Mouse (Mus musculus): ENCODE results near the gene Wdr24.

The Wdr24 gene

DNA sequence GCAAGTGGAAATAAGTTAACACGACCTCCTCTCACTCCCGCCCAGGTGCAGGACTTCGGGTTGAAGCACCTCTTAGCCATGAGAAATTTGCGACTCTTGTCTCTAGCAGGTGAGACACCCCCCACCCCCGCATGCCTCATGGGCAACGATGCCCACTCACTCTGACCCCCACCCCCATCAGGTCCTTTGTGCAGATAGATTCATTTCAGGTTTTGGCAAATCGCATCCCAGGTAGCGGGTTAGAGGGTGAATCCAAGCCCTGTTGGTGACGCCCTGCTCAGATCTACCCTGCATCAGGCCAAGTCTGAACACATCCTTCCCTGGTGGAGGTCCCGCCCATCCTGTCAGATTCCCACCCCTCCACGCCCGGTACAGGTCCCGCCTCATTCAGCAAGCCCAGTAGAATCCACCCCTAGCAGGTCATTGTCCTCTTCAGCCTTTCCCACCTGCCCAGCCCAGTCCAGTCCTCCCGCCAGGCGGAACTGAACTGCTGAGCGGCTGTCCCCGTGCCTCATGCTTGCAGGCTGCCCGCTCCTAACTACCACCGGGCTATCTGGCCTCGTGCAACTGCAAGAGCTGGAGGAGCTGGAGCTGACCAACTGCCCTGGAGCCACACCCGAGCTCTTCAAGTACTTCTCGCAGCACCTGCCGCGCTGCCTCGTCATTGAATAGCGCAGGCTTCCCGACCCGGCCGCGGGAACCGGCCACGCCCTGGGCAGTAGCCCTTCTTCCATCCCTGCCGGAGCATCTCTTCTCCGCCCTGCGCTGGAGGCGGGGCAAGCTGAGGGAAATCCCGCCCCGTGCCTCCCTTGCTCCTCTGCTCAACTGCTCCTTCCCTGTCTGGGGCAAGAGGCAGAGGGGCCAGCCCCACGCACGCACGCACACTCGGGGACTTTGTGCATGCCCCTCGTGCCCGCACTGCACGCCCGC, 4.3 kb upstream of the Wdr24 start:
- POLR2A ChIA-PET: interaction anchor here in 3 of 4 experiments (0.5 to 10.0 kb wide), 19 partner anchors 9 to 546 kb away, joined by 3 to 92 read pairs (median 3); partner anchors contain the start of genes Jmjd8 (in 3 of the 3), Stub1 (in 3 of the 3), Fbxl16 (in 2 of the 3) and Chtf18 (in 1 of the 3)
- CTCF ChIA-PET: interaction anchor here in 2 of 4 experiments (0.6 to 1.1 kb wide), 6 partner anchors 14 to 304 kb away, joined by 3 to 4 read pairs (median 4); partner anchors contain the start of genes Mcrip2 (in 1 of the 2), Mrpl28 (in 1 of the 2) and Stub1 (in 1 of the 2)

DNA sequence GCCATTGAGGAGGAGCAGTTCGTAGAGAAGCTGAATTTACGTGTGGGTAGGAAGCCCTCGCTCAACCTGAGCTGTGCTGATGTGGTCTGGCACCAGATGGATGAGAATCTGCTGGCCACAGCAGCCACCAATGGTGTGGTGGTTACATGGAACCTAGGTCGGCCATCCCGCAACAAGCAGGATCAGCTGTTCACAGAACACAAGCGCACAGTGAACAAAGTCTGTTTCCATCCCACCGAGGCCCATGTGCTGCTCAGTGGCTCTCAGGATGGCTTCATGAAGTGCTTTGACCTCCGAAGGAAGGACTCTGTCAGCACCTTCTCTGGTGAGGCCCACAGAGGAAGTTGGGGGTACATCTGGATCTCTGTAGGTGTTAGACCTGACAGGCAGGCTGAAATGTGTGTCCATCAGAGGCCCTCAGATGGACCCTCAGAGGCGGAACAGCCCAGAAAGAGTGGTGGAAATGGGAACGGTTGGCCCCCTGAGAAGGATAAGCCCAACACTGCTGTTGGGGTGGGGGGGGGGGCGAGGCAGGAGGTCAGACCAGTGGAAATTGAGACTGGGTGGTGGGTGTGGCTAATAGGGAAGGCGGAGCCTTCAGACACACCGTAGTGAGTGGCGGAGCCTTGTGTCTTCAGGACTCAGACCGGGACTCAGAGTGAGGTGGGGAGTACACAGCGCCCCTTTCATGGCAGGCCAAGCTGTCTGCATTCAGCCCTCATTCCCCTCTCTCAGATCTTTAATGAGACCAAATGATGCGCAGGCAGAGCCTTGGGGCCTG, 1.1 kb downstream of the Wdr24 start:
- CTCF ChIA-PET: interaction anchor here in 1 of 4 experiments (1.0 to 1.5 kb wide), 2 partner anchors 8 to 12 kb away, joined by 3 to 4 read pairs; partner anchors contain the start of gene Stub1

DNA sequence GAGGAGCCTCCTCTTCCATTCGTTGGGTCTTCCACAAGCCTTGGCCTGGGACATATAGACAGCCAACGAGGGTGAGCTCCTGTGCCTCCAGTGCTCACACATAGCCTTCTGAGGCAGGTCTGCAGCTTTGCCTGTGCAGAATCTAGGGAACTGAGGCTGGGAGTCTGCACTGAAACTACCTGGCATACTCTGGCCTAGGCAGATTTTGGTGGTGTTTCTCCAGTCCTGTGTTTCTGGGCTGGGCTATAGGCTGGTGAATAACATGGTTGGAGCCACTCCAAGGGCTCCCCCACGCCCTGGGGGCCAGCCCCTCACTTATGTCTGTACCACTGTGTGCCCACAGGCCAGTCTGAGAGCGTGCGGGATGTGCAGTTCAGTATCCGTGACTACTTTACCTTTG, 1.9 kb downstream of the Wdr24 start:
- ChIA-PET CTCF (no interaction called here), POLR2A (interaction anchor here in 3 of 4 experiments (0.7 to 4.4 kb wide), 7 partner anchors 8 to 399 kb away, joined by 3 to 60 read pairs (median 4); partner anchors contain the start of genes Stub1 (in 2 of the 3), Haghl (in 1 of the 3) and Rhbdl1 (in 1 of the 3))

More for the DNA sequence above, 1.1 kb downstream of the Wdr24 start:
- POLR2A ChIA-PET: interaction anchor here (0.7 to 4.4 kb wide), 12 partner anchors 8 to 399 kb away, joined by 3 to 60 read pairs (median 4); partner anchors contain the start of genes Rhbdl1 (in 2 of the 4), Stub1 (in 2 of the 4) and Mcrip2 (in 1 of the 4)

DNA sequence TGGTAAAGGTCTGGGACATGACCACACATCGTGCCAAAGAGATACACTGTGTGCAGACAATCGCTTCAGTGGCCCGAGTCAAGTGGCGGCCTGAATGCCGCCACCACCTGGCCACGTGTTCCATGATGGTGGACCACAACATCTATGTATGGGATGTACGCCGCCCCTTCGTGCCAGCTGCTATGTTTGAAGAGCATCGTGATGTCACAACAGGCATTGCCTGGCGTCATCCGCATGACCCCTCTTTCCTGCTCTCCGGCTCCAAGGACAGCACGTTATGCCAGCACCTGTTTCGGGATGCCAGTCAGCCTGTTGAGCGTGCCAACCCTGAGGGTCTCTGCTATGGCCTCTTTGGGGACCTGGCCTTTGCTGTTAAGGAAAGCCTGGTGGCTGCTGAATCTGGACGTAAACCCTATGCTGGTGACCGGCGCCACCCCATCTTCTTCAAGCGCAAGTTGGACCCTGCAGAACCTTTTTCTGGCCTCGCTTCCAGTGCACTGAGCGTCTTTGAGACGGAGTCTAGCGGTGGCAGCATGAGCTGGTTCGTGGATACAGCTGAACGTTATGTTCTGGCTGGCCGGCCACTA, 2.6 kb downstream of the Wdr24 start:
- ChIA-PET CTCF (no interaction called here), POLR2A (interaction anchor here in 2 of 4 experiments (0.9 to 4.4 kb wide), 8 partner anchors 7 to 286 kb away, joined by 3 to 44 read pairs (median 4); partner anchors contain the start of genes Haghl (in 1 of the 2), Rhbdl1 (in 1 of the 2) and Stub1 (in 1 of the 2))

DNA sequence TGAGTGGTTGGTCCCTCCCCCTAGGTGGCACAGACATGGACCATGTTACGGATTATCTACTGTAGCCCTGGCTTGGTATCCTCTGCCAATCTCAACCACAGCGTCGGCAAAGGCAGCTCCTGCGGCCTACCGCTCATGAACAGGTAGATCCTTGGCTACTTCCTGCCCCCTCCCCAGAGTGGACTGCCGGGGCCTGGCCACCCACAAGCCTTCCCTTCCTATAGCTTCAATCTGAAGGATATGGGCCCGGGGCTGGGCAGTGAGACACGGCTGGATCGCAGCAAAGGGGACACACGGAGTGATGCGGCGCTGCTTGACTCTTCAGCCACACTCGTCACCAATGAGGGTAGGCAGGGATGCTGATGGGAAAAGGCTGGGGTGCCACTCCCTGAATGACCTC, 3.6 kb downstream of the Wdr24 start:
- ChIA-PET CTCF (no interaction called here), POLR2A (interaction anchor here in 2 of 4 experiments (0.6 to 9.2 kb wide), 10 partner anchors 9 to 562 kb away, joined by 3 to 92 read pairs (median 3); partner anchors contain the start of genes Capn15 (in 1 of the 2), Rhbdl1 (in 1 of the 2) and Wfikkn1 (in 1 of the 2))

DNA sequence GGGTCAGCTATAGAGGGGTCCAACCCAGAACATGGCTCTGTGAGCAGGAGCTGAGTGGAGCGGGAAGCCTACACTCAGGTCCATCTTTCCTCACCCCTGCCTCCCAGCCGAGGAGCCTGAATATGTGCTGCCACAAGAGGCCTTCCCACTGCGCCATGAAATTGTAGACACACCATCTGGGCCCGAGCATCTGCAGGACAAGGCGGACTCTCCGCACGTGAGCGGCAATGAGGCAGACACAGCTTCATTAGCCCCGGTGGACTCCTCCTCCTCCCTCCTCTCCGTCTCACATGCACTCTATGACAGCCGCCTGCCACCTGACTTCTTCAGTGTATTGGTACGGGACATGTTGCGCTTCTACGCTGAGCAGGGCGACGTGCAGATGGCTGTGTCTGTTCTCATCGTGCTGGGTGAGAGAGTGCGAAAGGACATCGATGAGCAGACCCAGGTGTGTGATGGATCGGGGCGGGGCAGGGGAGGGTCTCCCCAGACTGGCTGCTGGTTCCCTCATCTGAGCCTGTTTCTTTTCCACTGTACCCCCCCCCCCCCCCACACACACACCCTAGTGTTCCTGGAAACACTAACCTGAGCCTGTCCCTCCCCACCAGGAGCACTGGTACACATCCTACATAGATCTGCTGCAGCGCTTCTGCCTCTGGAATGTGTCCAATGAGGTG, 4.3 kb downstream of the Wdr24 start:
- ChIA-PET CTCF (interaction anchor here in 2 of 4 experiments (0.6 kb wide), 3 partner anchors 28 to 296 kb away, joined by 3 to 6 read pairs (median 3); partner anchors contain the start of gene Mrpl28 (in 1 of the 2)), POLR2A (interaction anchor here (0.6 to 9.2 kb wide), 28 partner anchors 8 to 1411 kb away, joined by 3 to 114 read pairs (median 4); partner anchors contain the start of genes Rhbdl1 (in 3 of the 4), Rpusd1 (in 2 of the 4), Capn15 (in 1 of the 4) and Chtf18 (in 1 of the 4))

DNA sequence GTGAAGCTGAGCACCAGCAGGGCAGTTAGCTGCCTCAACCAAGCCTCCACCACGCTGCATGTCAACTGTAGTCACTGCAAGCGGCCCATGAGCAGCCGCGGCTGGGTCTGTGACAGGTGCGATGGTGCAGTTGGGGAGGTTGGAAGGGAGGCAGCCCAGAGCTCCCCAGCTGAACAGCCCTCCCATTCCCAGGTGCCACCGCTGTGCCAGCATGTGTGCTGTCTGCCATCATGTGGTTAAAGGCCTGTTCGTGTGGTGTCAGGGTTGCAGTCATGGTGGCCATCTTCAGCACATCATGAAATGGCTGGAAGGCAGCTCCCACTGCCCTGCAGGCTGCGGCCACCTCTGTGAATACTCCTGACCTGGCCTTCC, 4.8 kb downstream of the Wdr24 start:
- ChIA-PET POLR2A (interaction anchor here (0.6 to 9.2 kb wide), 34 partner anchors 9 to 1412 kb away, joined by 3 to 114 read pairs (median 5); partner anchors contain the start of genes Rhbdl1 (in 3 of the 4), Gng13 (in 2 of the 4), Haghl (in 2 of the 4) and Rhot2 (in 2 of the 4)), CTCF (interaction anchor here in 3 of 4 experiments (0.6 to 1.5 kb wide), 7 partner anchors 16 to 295 kb away, joined by 3 to 6 read pairs (median 3); partner anchors contain the start of genes Chtf18 (in 1 of the 3), Mrpl28 (in 1 of the 3), Narfl (in 1 of the 3) and Rhot2 (in 1 of the 3))

DNA sequence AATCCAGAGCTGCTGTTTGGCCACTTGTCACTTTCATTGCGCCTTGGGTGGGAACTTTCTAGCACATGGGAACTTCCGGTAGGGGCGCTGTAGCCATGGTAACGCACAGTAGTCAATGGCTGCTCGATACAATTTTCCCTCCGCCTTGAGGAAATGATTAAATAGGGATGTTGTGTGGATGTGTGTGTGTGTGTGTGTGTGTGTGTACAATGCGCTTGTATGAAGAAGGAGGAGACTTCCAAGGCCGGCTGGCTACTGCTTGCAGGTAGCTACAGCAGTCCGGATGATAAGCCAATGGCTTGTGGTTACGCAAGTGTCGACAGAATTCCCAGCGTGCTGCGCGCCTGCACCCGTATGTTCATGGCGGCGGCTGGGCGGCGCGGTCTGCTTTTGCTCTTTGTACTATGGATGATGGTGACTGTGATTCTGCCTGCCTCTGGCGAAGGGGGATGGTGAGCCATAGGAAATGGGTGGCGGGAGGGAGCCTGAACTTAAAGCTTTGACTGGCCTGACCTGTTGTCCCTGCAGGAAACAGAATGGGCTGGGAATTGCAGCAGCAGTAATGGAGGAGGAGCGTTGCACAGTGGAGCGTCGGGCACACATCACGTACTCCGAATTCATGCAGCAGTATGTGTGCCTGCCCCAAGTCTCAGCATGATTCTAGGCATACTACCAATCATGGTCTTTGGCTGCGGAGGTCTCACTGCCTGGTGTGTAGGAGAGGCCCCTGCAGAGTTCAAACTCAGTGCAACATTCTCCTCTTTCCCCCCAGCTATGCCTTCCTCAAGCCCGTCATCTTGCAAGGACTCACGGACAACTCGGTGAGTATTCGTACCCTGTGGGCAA, 5.5 kb downstream of the Wdr24 start, which contains the start of gene Jmjd8:
Gene Jmjd8 (plus strand): TSS at position 156 of the 846 bp plus-strand sequence.
- ChIA-PET CTCF (interaction anchor here in 3 of 4 experiments (0.6 to 1.5 kb wide), 6 partner anchors 16 to 272 kb away, joined by 3 to 6 read pairs (median 4); partner anchors contain the start of genes Chtf18 (in 1 of the 3), Narfl (in 1 of the 3), Rhot2 (in 1 of the 3) and Rpusd1 (in 1 of the 3)), POLR2A (interaction anchor here (0.6 to 9.2 kb wide), 42 partner anchors 8 to 1412 kb away, joined by 3 to 114 read pairs (median 5); partner anchors contain the start of genes Rhbdl1 (in 3 of the 4), Rpusd1 (in 3 of the 4), Chtf18 (in 2 of the 4) and Gm20683 (in 2 of the 4))

DNA sequence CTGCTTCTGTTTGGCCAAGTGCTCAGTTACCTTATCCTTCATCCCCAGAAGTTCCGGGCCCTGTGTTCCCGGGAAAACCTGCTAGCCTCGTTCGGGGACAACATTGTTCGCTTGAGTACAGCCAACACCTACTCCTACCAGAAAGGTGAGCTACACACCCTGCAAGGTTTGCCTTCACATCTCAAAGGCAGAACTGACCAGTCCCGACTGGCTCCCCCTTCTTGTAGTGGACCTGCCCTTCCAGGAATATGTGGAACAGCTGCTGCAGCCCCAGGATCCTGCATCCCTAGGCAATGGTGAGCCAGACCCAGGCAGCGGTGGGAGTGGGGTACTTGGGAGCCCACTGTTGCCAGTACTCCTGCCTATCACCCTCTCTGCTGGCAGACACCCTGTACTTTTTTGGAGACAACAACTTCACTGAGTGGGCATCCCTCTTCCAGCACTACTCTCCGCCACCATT, 6.2 kb downstream of the Wdr24 start:
- CTCF ChIA-PET: interaction anchor here in 1 of 4 experiments (1.5 kb wide), 1 partner anchor 15 kb away, joined by 4 read pairs; the partner anchor contains the start of gene Rhot2
- POLR2A ChIA-PET: interaction anchor here in 3 of 4 experiments (0.6 to 9.2 kb wide), 21 partner anchors 7 to 730 kb away, joined by 3 to 114 read pairs (median 5); partner anchors contain the start of genes Gm20683 (in 2 of the 3), Haghl (in 2 of the 3), Rhot2 (in 2 of the 3) and Capn15 (in 1 of the 3)

DNA sequence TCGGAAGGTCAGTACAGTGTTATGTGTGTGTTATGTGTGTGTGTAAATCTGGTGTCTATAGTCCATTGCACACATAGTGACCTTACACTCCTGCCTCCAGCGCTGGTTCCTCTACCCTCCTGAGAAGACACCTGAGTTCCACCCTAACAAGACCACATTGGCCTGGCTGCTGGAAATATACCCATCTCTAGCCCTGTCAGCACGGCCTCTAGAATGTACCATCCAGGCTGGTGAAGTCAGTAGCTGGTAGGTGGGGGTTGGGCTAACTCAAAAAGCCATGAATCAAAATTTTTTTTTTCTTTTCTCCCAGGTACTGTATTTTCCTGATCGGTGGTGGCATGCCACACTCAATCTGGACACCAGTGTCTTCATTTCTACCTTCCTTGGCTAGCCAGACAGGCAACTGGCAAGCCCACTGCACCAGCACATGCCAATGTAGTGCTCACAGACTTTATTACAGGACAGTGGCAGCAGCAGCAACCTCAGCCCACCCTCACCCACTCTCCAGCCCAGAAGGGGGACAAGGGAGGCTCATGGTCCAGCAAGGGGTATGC, 6.8 kb downstream of the Wdr24 start:
- ChIA-PET CTCF (interaction anchor here in 1 of 4 experiments (1.2 kb wide), 1 partner anchor 179 kb away, joined by 4 read pairs; no protein-coding TSS in a partner anchor), POLR2A (interaction anchor here in 3 of 4 experiments (0.6 to 9.2 kb wide), 15 partner anchors 11 to 103 kb away, joined by 3 to 114 read pairs (median 7); partner anchors contain the start of genes Gm20683 (in 2 of the 3), Rhot2 (in 2 of the 3), Chtf18 (in 1 of the 3) and Haghl (in 1 of the 3))

DNA sequence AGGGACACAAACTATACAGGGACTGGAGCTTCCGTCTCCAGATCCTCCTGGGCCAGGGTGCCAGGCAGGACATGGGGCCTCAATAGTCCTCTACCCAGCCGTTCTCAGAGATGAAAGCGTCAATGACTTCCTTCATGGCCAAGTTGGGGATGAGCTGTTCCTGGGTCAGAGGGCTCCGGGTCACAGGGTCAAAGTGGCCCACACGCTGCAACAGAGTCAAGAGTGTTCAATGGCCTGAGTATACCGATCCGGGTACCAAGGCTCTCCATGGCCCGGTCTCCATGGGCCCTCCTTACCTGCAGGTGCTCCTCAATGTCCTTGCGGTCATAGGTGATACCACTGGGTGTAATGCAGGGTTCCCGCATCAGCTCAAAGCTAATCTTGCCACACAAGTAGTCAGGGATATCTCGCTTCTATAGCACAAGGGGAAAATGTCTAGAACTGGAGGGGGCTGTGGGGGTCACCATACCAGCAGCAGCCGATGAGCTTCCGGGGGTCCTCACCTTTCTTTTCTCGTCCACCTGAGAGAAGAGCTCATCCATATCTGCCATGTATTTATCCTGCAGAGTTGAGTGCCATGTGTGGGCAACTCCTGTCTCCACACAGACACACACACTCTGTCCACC, 7.5 kb downstream of the Wdr24 start:
- POLR2A ChIA-PET: interaction anchor here (0.5 to 9.2 kb wide), 15 partner anchors 7 to 1108 kb away, joined by 3 to 114 read pairs (median 22); partner anchors contain the start of genes Gm20683 (in 3 of the 4), Rhot2 (in 2 of the 4), AC134908.4 (in 1 of the 4) and Chtf18 (in 1 of the 4)
- CTCF ChIA-PET: interaction anchor here in 1 of 4 experiments (1.2 kb wide), 1 partner anchor 179 kb away, joined by 4 read pairs; no protein-coding TSS in a partner anchor

DNA sequence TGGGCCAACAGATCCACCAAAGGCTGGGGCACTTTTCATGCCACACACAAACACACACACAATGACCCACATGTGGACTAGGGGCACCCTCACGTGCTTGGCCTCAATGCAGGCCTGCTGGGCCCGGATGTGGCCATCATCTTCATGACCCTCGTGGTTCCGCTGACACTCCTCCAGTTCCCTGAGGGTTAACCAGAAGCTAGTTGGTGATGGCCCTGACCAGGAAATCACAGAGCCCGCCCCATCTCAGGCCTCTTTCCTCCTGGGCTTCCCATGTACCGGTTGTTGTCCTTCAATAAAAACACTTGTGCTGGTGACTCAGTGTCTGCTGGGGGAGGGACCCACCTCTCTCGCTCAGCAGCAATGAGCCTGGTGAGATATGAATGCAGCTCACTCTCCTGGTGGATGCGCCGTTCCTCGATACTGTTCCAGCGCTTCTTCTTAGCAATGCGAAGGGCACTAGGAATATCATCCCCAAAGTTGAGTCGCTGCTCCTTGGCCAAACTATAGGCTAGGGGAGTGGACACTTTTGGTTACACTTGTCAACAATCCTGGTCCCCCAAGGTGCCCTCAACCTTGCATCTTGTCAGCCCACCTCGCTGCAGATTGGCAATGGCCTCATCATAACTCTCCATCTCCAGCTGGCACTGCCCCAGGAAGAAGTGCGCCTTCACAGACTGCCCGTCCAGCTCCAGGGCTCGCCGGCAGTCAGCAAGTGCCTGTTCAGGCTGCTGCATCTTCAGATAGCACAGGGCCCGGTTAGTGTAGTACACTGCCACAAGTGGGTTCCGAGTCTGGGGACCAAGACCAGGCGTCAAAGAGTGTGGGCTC, 8.2 kb downstream of the Wdr24 start:
- ChIA-PET CTCF (interaction anchor here (0.6 to 2.1 kb wide), 10 partner anchors 8 to 437 kb away, joined by 3 to 11 read pairs (median 5); partner anchors contain the start of genes Chtf18 (in 1 of the 4), Narfl (in 1 of the 4), Rpusd1 (in 1 of the 4) and Wdr24 (in 1 of the 4)), POLR2A (interaction anchor here (0.5 to 9.2 kb wide), 55 partner anchors 8 to 1304 kb away, joined by 3 to 114 read pairs (median 8); partner anchors contain the start of genes Gm20683 (in 3 of the 4), Wdr24 (in 3 of the 4), Chtf18 (in 2 of the 4) and Fbxl16 (in 2 of the 4))
